Mouse (Mus musculus) ES-E14 (cell line): ENCODE data around the gene Ablim1.

Experiments
- CHD2 ChIP-seq: IDR thresholded peaks from 2 replicates; pipeline ENCODE4 v1.6.1; 2014; ENCODE audit warnings: mild to moderate bottlenecking, low read depth, low read length, inconsistent platforms
- HCFC1 ChIP-seq: IDR thresholded peaks from 2 replicates; pipeline ENCODE4 v1.6.1; 2012; ENCODE audit warnings: low read length, inconsistent platforms, borderline replicate concordance; ENCODE audit not compliant: insufficient read depth
- ZC3H11A ChIP-seq: IDR thresholded peaks from 2 replicates; pipeline ENCODE4 v1.6.1; 2012; ENCODE audit warnings: low read depth, mild to moderate bottlenecking, inconsistent platforms, low read length, borderline replicate concordance
- ZNF384 ChIP-seq: IDR thresholded peaks from 2 replicates; pipeline ENCODE4 v1.6.1; 2012; ENCODE audit warnings: low read depth, low read length, inconsistent platforms

DNA sequence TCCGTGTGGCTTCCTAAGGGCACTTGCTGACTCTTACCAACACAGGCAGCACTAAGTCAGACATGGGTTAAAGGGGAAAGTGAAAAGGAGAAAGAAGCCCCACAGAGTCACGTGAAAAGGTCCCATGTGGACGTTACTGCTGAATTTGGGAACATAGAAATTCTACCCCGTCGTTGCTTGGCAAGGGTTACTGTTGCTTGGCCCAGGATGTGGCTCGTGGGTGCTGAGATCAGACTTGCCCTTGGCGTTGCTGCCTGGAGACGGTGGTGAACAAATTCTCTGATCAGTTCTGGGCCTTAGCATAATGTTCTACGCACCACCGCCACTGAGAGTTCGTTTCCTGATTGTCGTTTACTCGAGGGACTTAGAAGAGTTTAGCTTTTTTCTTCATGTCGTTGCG, 277.9 kb downstream of the Ablim1 start:
- TF ChIP-seq HCFC1 (no peak), CHD2 (no peak), ZNF384 (no peak), ZC3H11A (no peak)
